Mouse (Mus musculus): ENCODE results near the gene Commd3.

GRCm38 (mm10) chr2:18693871-18694610, 21.9 kb downstream of the Commd3 start, which contains the start of gene Spag6:
- TF ChIP-seq TAL1 (IDR thresholded peaks at IDR 0.05; ENCODE audit: low read length) (no peak), GATA1 (IDR thresholded peaks at IDR 0.05; ENCODE audit: low read length) (no peak)
